Mouse (Mus musculus) MEL (cell line): Measurements from ENCODE around the gene Ryr1. TPM values are rescaled to one million over a fixed set of nuclear protein-coding genes. Genes with fewer than 3 reads are reported as not detected.
A peak's percentile ranks its signal among the peaks of the same experiment; 100 is the strongest.

ENCODE experiments used
- DNase-seq: peaks from one replicate; pipeline ENCODE4 v3.0.0; 2011; ENCODE audit warnings: low read depth, low spot score
- H3K27ac ChIP-seq: 2 replicates; pipeline ENCODE4 v1.5.1; 2012; ENCODE audit warnings: low read depth, mild to moderate bottlenecking, control low read depth, low read length, moderate library complexity; ENCODE audit not compliant: control insufficient read depth
- H3K27me3 ChIP-seq, 2 experiments: fragments of 150-350 bp in 1 of 2; sonication (generic) in 1 of 2; 2 replicates each; pipeline ENCODE4 v1.6.1; 2012; ENCODE audit warnings: low read length in 2 of 2, mild to moderate bottlenecking in 2 of 2, improper control_type of control experiment in 1 of 2, moderate library complexity in 1 of 2; ENCODE audit not compliant: insufficient read depth in 2 of 2, control insufficient read depth in 1 of 2
- H3K36me3 ChIP-seq, 2 experiments: 2 replicates each; pipeline ENCODE4 v1.6.1; 2012 to 2014; ENCODE audit warnings: low read length in 2 of 2, improper control_type of control experiment in 1 of 2, inconsistent platforms in 1 of 2, mild to moderate bottlenecking in 1 of 2; ENCODE audit not compliant: insufficient read depth in 2 of 2, control insufficient read depth in 1 of 2
- H3K4me1 ChIP-seq, 2 experiments: fragments of 150-350 bp in 1 of 2; sonication (generic) in 1 of 2; 2 replicates each; pipeline ENCODE4 v1.6.1; 2012; ENCODE audit warnings: low read length in 2 of 2, improper control_type of control experiment in 1 of 2, mild to moderate bottlenecking in 1 of 2; ENCODE audit not compliant: insufficient read depth in 2 of 2, control insufficient read depth in 1 of 2
- H3K4me3 ChIP-seq, 2 experiments: fragments of 150-350 bp in 1 of 2; sonication (generic) in 1 of 2; 2 replicates each; pipeline ENCODE4 v1.5.1; 2012; ENCODE audit warnings: low read depth in 2 of 2, low read length in 2 of 2, mild to moderate bottlenecking in 2 of 2, moderate library complexity in 2 of 2, control low read depth in 1 of 2, improper control_type of control experiment in 1 of 2; ENCODE audit not compliant: control insufficient read depth in 1 of 2, insufficient read depth in 1 of 2
- H3K79me2 ChIP-seq: 2 replicates; pipeline ENCODE4 v1.6.1; 2012; ENCODE audit warnings: mild to moderate bottlenecking, low read length, moderate library complexity; ENCODE audit not compliant: control insufficient read depth, poor library complexity, insufficient read depth
- H3K9ac ChIP-seq: 2 replicates; pipeline ENCODE4 v1.6.1; 2012; ENCODE audit warnings: low read depth, mild to moderate bottlenecking, control low read depth, low read length, moderate library complexity; ENCODE audit not compliant: control insufficient read depth, poor library complexity, severe bottlenecking
- H3K9me3 ChIP-seq: fragments of 150-350 bp; sonication (generic); replicated peaks from 2 replicates; pipeline ENCODE4 v1.6.1; 2012; ENCODE audit warnings: mild to moderate bottlenecking, low read length, improper control_type of control experiment, moderate library complexity; ENCODE audit not compliant: insufficient read depth
- CHD1 ChIP-seq: IDR thresholded peaks from 2 replicates; pipeline ENCODE4 v1.6.1; 2012; ENCODE audit warnings: low read depth, mild to moderate bottlenecking, inconsistent platforms, low read length, improper control_type of control experiment
- CHD2 ChIP-seq: IDR thresholded peaks from 2 replicates; pipeline ENCODE4 v1.6.1; 2011; ENCODE audit warnings: low read length, improper control_type of control experiment
- CTCF ChIP-seq, 3 experiments: IDR thresholded peaks in 2 of 3; conservative IDR thresholded peaks in 1 of 3; 2 replicates each; pipeline ENCODE4 v1.5.1; 2011 to 2012; ENCODE audit warnings: low read length in 3 of 3, low read depth in 2 of 3, mild to moderate bottlenecking in 2 of 3, improper control_type of control experiment in 1 of 3, inconsistent platforms in 1 of 3, mixed read lengths in 1 of 3, moderate library complexity in 1 of 3; ENCODE audit not compliant: control insufficient read depth in 1 of 3, insufficient read depth in 1 of 3, poor library complexity in 1 of 3, severe bottlenecking in 1 of 3
- ETS1 ChIP-seq: IDR thresholded peaks from 2 replicates; pipeline ENCODE4 v1.6.1; 2012; ENCODE audit warnings: low read depth, mild to moderate bottlenecking, inconsistent platforms, low read length, improper control_type of control experiment, moderate library complexity
- JUND ChIP-seq: IDR thresholded peaks from 2 replicates; pipeline ENCODE4 v1.6.1; 2011; ENCODE audit warnings: low read depth, mild to moderate bottlenecking, improper control_type of control experiment, low read length
- MAFK ChIP-seq: IDR thresholded peaks from 2 replicates; pipeline ENCODE4 v1.6.1; 2011; ENCODE audit warnings: low read depth, mild to moderate bottlenecking, low read length, improper control_type of control experiment, borderline replicate concordance
- MAX ChIP-seq: IDR thresholded peaks from 2 replicates; pipeline ENCODE4 v1.6.1; 2011; ENCODE audit warnings: low read length, improper control_type of control experiment
- MAZ ChIP-seq: IDR thresholded peaks from 2 replicates; pipeline ENCODE4 v1.6.1; 2012; ENCODE audit warnings: low read depth, mild to moderate bottlenecking, inconsistent platforms, low read length, improper control_type of control experiment
- RAD21 ChIP-seq: IDR thresholded peaks from 2 replicates; pipeline ENCODE4 v1.6.1; 2011; ENCODE audit warnings: mild to moderate bottlenecking, low read depth, low read length, improper control_type of control experiment
- SMC3 ChIP-seq: IDR thresholded peaks from 2 replicates; pipeline ENCODE4 v1.6.1; 2011; ENCODE audit warnings: low read depth, low read length, improper control_type of control experiment
- TBP ChIP-seq: IDR thresholded peaks from 2 replicates; pipeline ENCODE4 v1.8.0; 2011; ENCODE audit warnings: low read depth, low read length, improper control_type of control experiment
- UBTF ChIP-seq: IDR thresholded peaks from 2 replicates; pipeline ENCODE4 v1.6.1; 2012; ENCODE audit warnings: low read depth, mild to moderate bottlenecking, inconsistent platforms, low read length, improper control_type of control experiment, moderate library complexity, borderline replicate concordance; ENCODE audit not compliant: insufficient read depth
- ZC3H11A ChIP-seq: IDR thresholded peaks from 2 replicates; pipeline ENCODE4 v1.6.1; 2012; ENCODE audit warnings: low read depth, mild to moderate bottlenecking, inconsistent platforms, low read length, improper control_type of control experiment
- polyA plus RNA-seq, 2 experiments: library from polyadenylated mRNA; stranded (reverse) in 1 of 2; unstranded in 1 of 2; fragments of >175 nt in 1 of 2; fragments of >200 nt in 1 of 2; gene quantifications; 2 replicates each; pipeline versions ENCODE4 v1.2.1 to v1.2.4; 2012; ENCODE audit warnings: low replicate concordance in 2 of 2, low read depth in 1 of 2; ENCODE audit not compliant: insufficient read length in 2 of 2, insufficient read depth in 1 of 2, missing spikeins in 1 of 2
- total RNA-seq: library from RNA; depleted of rRNA; stranded (reverse); fragments of 300-350 nt; gene quantifications from 2 replicates; pipeline ENCODE4 v1.2.3, GENCODE M21; 2012

The Ryr1 gene
- total and polyA plus RNA-seq, 3 experiments: 0.27 to 0.54 TPM; not detected in 1

DNA sequence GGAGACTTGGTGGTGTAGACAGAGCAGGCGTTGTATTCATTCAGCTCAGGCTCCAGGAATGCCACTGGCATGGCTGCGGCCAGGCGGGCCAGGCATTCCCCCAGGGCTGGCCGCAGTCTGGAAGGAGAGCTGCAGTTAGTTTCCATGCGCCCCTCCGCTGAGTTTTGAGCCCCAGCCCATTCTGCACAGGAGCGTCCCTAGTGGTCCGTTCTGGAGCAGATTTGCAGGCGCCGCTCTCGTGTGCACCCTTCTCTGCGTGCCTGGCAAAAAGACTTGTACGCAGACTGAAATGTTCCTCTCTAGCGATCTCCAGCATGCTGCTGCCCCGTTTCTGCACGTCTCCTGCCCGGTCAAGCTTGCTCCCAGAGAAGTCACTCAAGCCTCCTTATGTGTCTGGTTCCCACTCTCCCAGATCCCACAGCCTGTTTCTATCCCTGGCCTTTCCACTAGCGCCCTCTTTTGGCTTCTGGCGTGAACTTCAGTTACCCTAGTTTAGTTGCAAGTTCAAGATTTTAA, 63.4 kb downstream of the Ryr1 start:
- no peak overlapping the region for H3K27ac ChIP-seq
- TF ChIP-seq SMC3: peak; percentile 42
- TF ChIP-seq ZC3H11A: peak; percentile 30; the same call in 1 of the 2 replicates
- TF ChIP-seq CTCF (IDR thresholded peaks at IDR 0.05 in 2 of 3, conservative IDR thresholded peaks at IDR 0.05 in 1 of 3; ENCODE audit: control insufficient read depth in 1 of 3, insufficient read depth in 1 of 3, low read depth in 2 of 3, low read length in 3 of 3, poor library complexity in 1 of 3, severe bottlenecking in 1 of 3): peak; percentile 58 to 78 (median 62)
- peak; percentile 51 for TF ChIP-seq RAD21
- no peak for TF ChIP-seq UBTF
- TF ChIP-seq, all 39 proteins: peak for 4
- H3K9me3 ChIP-seq: no peaks in the 10 kb centered on the region
- no peaks in the 10 kb centered on the region for H3K79me2 ChIP-seq
- H3K27me3 ChIP-seq: peaks cover 0 to 1% of the 10 kb centered on the region in 2 experiments; a peak in 2 of 4 replicates
- H3K9ac ChIP-seq: no peak overlapping the region
- H3K4me3 ChIP-seq: no peak overlapping the region
- no peaks in the 10 kb centered on the region for H3K4me1 ChIP-seq
- DNase-seq: peak; percentile 41
- no peaks in the 10 kb centered on the region for H3K36me3 ChIP-seq

DNA sequence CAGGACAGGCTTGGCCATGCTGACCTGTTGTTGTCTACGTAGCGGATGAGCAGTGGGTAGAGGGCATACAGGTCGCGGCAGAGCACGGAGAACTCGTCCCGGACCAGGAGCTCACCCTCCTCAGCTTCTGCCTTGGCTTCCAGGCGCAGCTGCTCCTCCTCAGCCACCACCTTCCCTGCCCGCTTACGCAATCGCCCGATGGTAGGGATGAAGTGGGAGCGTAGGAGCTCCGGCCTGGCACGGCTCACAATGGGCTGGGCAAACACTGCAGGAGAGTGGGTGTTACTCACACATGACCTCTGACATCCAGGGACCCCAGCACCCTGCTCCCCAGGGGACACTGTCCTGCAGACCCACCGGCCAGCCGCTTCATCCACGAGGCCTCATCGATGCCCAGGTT, 65.5 kb downstream of the Ryr1 start:
- no peak overlapping the region for H3K27ac ChIP-seq
- no peaks in the 10 kb centered on the region for H3K79me2 ChIP-seq
- DNase-seq: no peak
- H3K9ac ChIP-seq: no peak overlapping the region
- H3K27me3 ChIP-seq: peaks cover 0 to 1% of the 10 kb centered on the region in 2 experiments; a peak in 2 of 4 replicates
- no peak overlapping the region for H3K4me3 ChIP-seq
- TF ChIP-seq MAZ (no peak), TBP (no peak), MAX (no peak)
- no peaks in the 10 kb centered on the region for H3K9me3 ChIP-seq
- H3K4me1 ChIP-seq: no peaks in the 10 kb centered on the region
- H3K36me3 ChIP-seq: no peaks in the 10 kb centered on the region

DNA sequence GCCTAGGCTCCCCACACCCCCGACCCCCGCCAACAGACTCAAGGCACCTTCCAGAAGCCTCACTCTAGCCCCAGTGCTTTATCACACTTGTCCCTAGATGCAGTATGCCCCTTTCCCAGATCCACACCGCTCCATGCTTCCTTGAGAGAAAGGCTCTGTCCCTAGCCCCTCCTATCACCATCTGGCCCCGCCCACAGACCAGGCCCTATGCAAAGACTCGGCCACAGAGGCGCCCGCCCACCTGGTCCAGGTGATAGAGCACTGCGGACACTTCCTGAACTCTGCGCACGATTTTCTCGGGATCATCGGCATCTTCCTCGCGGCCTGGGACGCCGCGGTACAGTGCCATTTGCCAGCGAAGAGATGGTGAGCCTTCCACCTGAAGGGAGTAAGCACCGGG, 72.2 kb downstream of the Ryr1 start:
- Histone ChIP-seq H3K9ac (no peak overlapping the region), H3K36me3 (no peaks in the 10 kb centered on the region), H3K27me3 (peaks cover 0 to 1% of the 10 kb centered on the region in 2 experiments; a peak in 2 of 4 replicates), H3K27ac (no peak overlapping the region), H3K4me3 (no peak overlapping the region), H3K9me3 (no peaks in the 10 kb centered on the region), H3K4me1 (no peaks in the 10 kb centered on the region), H3K79me2 (no peaks in the 10 kb centered on the region)
- no peak for TF ChIP-seq MAFK
- no peak for TF ChIP-seq SMC3
- TF ChIP-seq UBTF: no peak
- no peak for TF ChIP-seq JUND
- no peak for TF ChIP-seq ETS1
- TF ChIP-seq CHD2: no peak
- TF ChIP-seq CHD1: no peak
- no peak for DNase-seq
